Mouse (Mus musculus) mammary gland, adult 2 months (tissue): ENCODE measurements around the gene Elmo3. TPM values are rescaled to one million over a fixed set of nuclear protein-coding genes. Genes with fewer than 3 reads are reported as not detected.

Experiments
- polyA plus RNA-seq: library from polyadenylated mRNA; depleted of rRNA; stranded (reverse); fragments of >200 nt; gene quantifications from 2 replicates; pipeline ENCODE4 v1.2.3, GENCODE M21; 2012; ENCODE audit warnings: low replicate concordance; rRNA removed

Gene Elmo3
- polyA plus RNA-seq, result 21.8 and 24.6 TPM in 2 replicates

GRCm38 (mm10) chr8:105305211-105306145 lies at the start of gene Elmo3:
Elmo3 (plus strand) TSS chr8:105305601.

GRCm38 (mm10) chr8:105264024-105264982 lies 41.1 kb upstream of the Elmo3 start, which contains the start of the genes Tradd and Fbxl8:
Tradd (minus strand) TSS chr8:105264609.
Fbxl8 (plus strand) TSS chr8:105264648.

GRCm38 (mm10) chr8:105269461-105269947 lies 35.9 kb upstream of the Elmo3 start, which contains the start of gene Hsf4:
Hsf4 (plus strand) TSS chr8:105269801.

GRCm38 (mm10) chr8:105275840-105276239 lies 29.6 kb upstream of the Elmo3 start, which contains the start of gene Nol3:
Nol3 (plus strand) TSS chr8:105276140.

GRCm38 (mm10) chr8:105289805-105290460 lies 15.5 kb upstream of the Elmo3 start, which contains the start of gene 4931428F04Rik:
4931428F04Rik (minus strand) TSS chr8:105289864.

GRCm38 (mm10) chr8:105295895-105296573 lies 9.4 kb upstream of the Elmo3 start, which contains the start of gene Exoc3l:
Exoc3l (minus strand) TSS chr8:105296101.

GRCm38 (mm10) chr8:105297511-105298192 lies 7.7 kb upstream of the Elmo3 start, which contains the start of gene E2f4:
E2f4 (plus strand) TSS chr8:105297663.

GRCm38 (mm10) chr8:105326141-105326672 lies 20.8 kb downstream of the Elmo3 start, which contains the start of the genes Lrrc29 and Tmem208:
Lrrc29 (minus strand) TSS chr8:105326278.
Tmem208 (plus strand) TSS chr8:105326354.

GRCm38 (mm10) chr8:105347428-105348221 lies 42.2 kb downstream of the Elmo3 start, which contains the start of gene Fhod1:
Fhod1 (minus strand) TSS chr8:105347953.

GRCm38 (mm10) chr8:105348450-105349095 lies 43.2 kb downstream of the Elmo3 start, which contains the start of gene Slc9a5:
Slc9a5 (plus strand) TSS chr8:105348843.

Other genes with a start within 250 kb of the Elmo3 start
- gene Ces3b, start 221.8 kb upstream of the Elmo3 start, polyA plus RNA-seq, result 1.4 TPM in 1 of 2 replicates, not detected in the other
- 0.83 TPM in 1 of 2 replicates, not detected in the other for gene Ces4a, start 173.8 kb upstream of the Elmo3 start, polyA plus RNA-seq
- gene Cbfb, start 134.9 kb upstream of the Elmo3 start, polyA plus RNA-seq, result 10.1 and 12.8 TPM in 2 replicates
- gene D230025D16Rik, start 80.5 kb upstream of the Elmo3 start, polyA plus RNA-seq, result 21.3 and 32.9 TPM in 2 replicates
- gene B3gnt9, start 50.4 kb upstream of the Elmo3 start, polyA plus RNA-seq, result 20.0 and 42.4 TPM in 2 replicates
- 14.7 and 29.5 TPM in 2 replicates for gene Tradd, start 41.0 kb upstream of the Elmo3 start, polyA plus RNA-seq
- gene Fbxl8, start 41.0 kb upstream of the Elmo3 start, polyA plus RNA-seq, result 13.6 and 27.9 TPM in 2 replicates
- 5.7 and 7.1 TPM in 2 replicates for gene Hsf4, start 35.8 kb upstream of the Elmo3 start, polyA plus RNA-seq
- 10.8 and 11.1 TPM in 2 replicates for gene Nol3, start 29.5 kb upstream of the Elmo3 start, polyA plus RNA-seq
- gene 4931428F04Rik, start 15.7 kb upstream of the Elmo3 start, polyA plus RNA-seq, result 4.1 and 4.6 TPM in 2 replicates
- 12.2 and 13.7 TPM in 2 replicates for gene Exoc3l, start 9.5 kb upstream of the Elmo3 start, polyA plus RNA-seq
- 138 and 144 TPM in 2 replicates for gene E2f4, start 7.9 kb upstream of the Elmo3 start, polyA plus RNA-seq
- 9.4 and 10.4 TPM in 2 replicates for gene Lrrc29, start 20.7 kb downstream of the Elmo3 start, polyA plus RNA-seq
- gene Tmem208, start 20.8 kb downstream of the Elmo3 start, polyA plus RNA-seq, result 90.7 and 97.1 TPM in 2 replicates
- 32.0 and 32.7 TPM in 2 replicates for gene Fhod1, start 42.4 kb downstream of the Elmo3 start, polyA plus RNA-seq
- 5.3 TPM in 2 replicates for gene Slc9a5, start 43.2 kb downstream of the Elmo3 start, polyA plus RNA-seq
- 0.96 and 1.4 TPM in 2 replicates for gene Plekhg4, start 67.7 kb downstream of the Elmo3 start, polyA plus RNA-seq
- 0.22 and 0.29 TPM in 2 replicates for gene Kctd19, start 107.9 kb downstream of the Elmo3 start, polyA plus RNA-seq
- gene Lrrc36, start 108.0 kb downstream of the Elmo3 start, polyA plus RNA-seq, result 1.2 and 2.4 TPM in 2 replicates
- 150 and 216 TPM in 2 replicates for gene Tppp3, start 165.9 kb downstream of the Elmo3 start, polyA plus RNA-seq
- 57.4 and 64.6 TPM in 2 replicates for gene Zdhhc1, start 191.3 kb downstream of the Elmo3 start, polyA plus RNA-seq
- gene Hsd11b2, start 213.2 kb downstream of the Elmo3 start, polyA plus RNA-seq, result 0.89 and 1.1 TPM in 2 replicates